Mouse (Mus musculus): ENCODE results near the gene Tmem52. TPM values are rescaled to one million over a fixed set of nuclear protein-coding genes. Genes with fewer than 3 reads are reported as not detected.

Gene Tmem52
- polyA plus RNA-seq, 1 experiment from 2014 or later: 16.2 TPM

- WGBS: 17% methylated on average over 28 of the region's 28 CpGs
- H3K27me3 ChIP-seq (replicated peaks; ENCODE audit: control insufficient read depth, insufficient read depth, low read length): no peaks in the 10 kb centered on the region
- peak overlapping the region; percentile 64 for H3K4me2 ChIP-seq (replicated peaks; ENCODE audit: low read depth)
- peak; percentile 66 for ATAC-seq
- H3K27ac ChIP-seq (ENCODE audit: low read depth, low read length): peak overlapping the region; percentile 57
- peak overlapping the region; percentile 25; the same call in 1 of the 2 replicates for H3K4me3 ChIP-seq (ENCODE audit: low read depth, low read length)
- H3K4me1 ChIP-seq (replicated peaks; ENCODE audit: control insufficient read depth, insufficient read depth, low read length): peaks cover 4% of the 10 kb centered on the region
- H3K9ac ChIP-seq (ENCODE audit: low read depth, low read length): no peak overlapping the region
- no peaks in the 10 kb centered on the region for H3K9me3 ChIP-seq (ENCODE audit: control insufficient read depth)
- TF ChIP-seq CTCF (IDR thresholded peaks at IDR 0.05; ENCODE audit: low read depth): peak; percentile 99
- no peaks in the 10 kb centered on the region for H3K36me3 ChIP-seq (ENCODE audit: control insufficient read depth, insufficient read depth)
These were observed 12.6 kb downstream of the Tmem52 start for GRCm38 (mm10) chr4:155481381-155482124.

DNA sequence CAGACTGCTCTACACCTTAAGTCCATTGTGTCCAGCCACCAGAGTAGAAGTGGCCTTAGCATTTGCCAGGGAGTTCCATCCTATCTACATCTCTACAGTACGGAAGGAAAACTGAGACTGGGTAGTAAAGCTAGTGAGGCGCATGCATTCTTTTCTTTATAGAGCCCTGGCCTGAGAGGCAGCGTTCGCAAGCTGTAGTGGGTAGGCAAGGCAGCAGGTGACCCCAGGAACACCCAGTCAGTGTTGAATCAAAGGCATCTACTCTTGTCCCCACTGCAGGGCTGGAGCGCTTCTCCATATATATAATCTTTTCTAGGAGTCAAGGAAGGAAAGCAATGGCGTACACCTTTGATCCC lies 13.2 kb downstream of the Tmem52 start:
- 88% methylated on average over 6 of the region's 6 CpGs for WGBS
- TF ChIP-seq CTCF (IDR thresholded peaks at IDR 0.05; ENCODE audit: low read depth): no peak
- Histone ChIP-seq H3K4me3 (ENCODE audit: low read depth, low read length) (no peak overlapping the region), H3K9ac (ENCODE audit: low read depth, low read length) (no peak overlapping the region), H3K4me2 (replicated peaks; ENCODE audit: low read depth) (peak overlapping the region; percentile 64; the same call in 1 of the 2 replicates), H3K36me3 (ENCODE audit: control insufficient read depth, insufficient read depth) (no peaks in the 10 kb centered on the region), H3K27me3 (replicated peaks; ENCODE audit: control insufficient read depth, insufficient read depth, low read length) (no peaks in the 10 kb centered on the region), H3K4me1 (replicated peaks; ENCODE audit: control insufficient read depth, insufficient read depth, low read length) (peaks cover 7% of the 10 kb centered on the region), H3K9me3 (ENCODE audit: control insufficient read depth) (no peaks in the 10 kb centered on the region), H3K27ac (ENCODE audit: low read depth, low read length) (peak overlapping the region; percentile 57)
- ATAC-seq: no peak

DNA sequence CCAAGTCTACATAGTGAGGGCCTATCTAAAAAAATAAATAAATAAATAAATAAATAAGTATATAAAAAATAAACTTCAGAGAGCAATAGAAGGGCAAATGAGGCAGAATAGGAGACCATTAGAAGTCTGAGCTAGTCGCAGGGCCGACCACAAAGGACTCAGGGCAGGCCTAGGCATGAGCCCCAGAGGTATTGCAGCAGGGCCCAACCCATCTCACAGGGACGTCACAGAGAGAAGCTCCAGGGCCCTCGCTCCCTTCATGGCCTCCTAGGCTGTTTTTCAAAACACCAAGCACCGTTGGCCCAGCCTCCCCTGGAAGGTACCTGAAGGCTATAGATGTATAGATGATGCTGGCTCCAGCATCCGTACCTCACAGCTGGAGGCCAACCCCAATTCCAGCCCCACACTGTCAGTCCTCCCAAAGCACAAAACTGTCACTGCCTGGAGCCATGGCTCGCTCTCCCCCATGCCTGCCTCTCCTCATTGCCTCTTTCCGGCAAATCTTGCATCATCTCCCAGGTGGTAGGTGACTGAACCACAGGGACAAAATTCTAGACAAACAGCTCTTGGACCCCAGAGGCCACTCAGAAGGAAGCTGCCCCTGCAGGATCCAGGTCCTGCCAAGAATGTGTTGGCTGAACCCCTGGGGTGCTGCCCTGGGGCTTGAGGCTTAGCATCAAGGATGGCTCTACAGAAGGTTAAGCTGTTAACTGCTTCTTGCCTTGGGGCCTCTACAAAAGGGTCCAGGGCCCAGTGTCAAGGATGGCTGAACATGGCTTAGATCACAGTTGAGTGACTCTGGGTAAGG lies 14.0 kb downstream of the Tmem52 start:
- 77% methylated on average over 8 of the region's 8 CpGs for WGBS
- Histone ChIP-seq H3K4me1 (replicated peaks; ENCODE audit: control insufficient read depth, insufficient read depth, low read length) (peaks cover 15% of the 10 kb centered on the region), H3K9ac (ENCODE audit: low read depth, low read length) (no peak overlapping the region), H3K36me3 (ENCODE audit: control insufficient read depth, insufficient read depth) (no peaks in the 10 kb centered on the region), H3K27me3 (replicated peaks; ENCODE audit: control insufficient read depth, insufficient read depth, low read length) (no peaks in the 10 kb centered on the region), H3K4me3 (ENCODE audit: low read depth, low read length) (no peak overlapping the region), H3K4me2 (replicated peaks; ENCODE audit: low read depth) (no peak overlapping the region), H3K27ac (ENCODE audit: low read depth, low read length) (no peak overlapping the region), H3K9me3 (ENCODE audit: control insufficient read depth) (no peaks in the 10 kb centered on the region)
- TF ChIP-seq CTCF (IDR thresholded peaks at IDR 0.05; ENCODE audit: low read depth): no peak
- ATAC-seq: no peak

DNA sequence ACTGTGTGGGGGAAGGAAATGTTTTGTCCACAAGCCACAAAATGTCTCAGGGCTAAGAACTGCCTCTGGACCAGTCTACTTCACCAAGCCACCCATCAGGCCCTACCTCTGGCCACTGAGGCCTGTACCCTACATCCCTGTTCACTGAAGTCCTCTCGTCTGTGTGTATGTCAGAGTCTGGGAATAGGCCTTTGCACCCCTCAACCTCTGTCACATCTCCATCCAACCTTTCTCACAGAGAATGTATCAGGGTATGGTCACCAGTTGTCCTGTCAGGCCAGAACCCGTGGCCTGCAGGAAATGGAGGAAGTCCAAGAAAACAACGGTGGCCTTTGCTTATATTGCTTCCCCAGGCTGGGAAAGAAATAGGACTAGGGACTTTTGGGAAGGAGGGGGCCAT lies 16.6 kb downstream of the Tmem52 start:
- Histone ChIP-seq H3K36me3 (ENCODE audit: control insufficient read depth, insufficient read depth) (no peaks in the 10 kb centered on the region), H3K9me3 (ENCODE audit: control insufficient read depth) (no peaks in the 10 kb centered on the region), H3K4me2 (replicated peaks; ENCODE audit: low read depth) (no peak overlapping the region), H3K4me1 (replicated peaks; ENCODE audit: control insufficient read depth, insufficient read depth, low read length) (peaks cover 24% of the 10 kb centered on the region), H3K9ac (ENCODE audit: low read depth, low read length) (no peak overlapping the region), H3K27me3 (replicated peaks; ENCODE audit: control insufficient read depth, insufficient read depth, low read length) (no peaks in the 10 kb centered on the region), H3K27ac (ENCODE audit: low read depth, low read length) (peak overlapping the region; percentile 60), H3K4me3 (ENCODE audit: low read depth, low read length) (no peak overlapping the region)
- no peak for TF ChIP-seq CTCF (IDR thresholded peaks at IDR 0.05; ENCODE audit: low read depth)
- WGBS: 72% methylated on average over 3 of the region's 3 CpGs
- no peak for ATAC-seq

- H3K27me3 ChIP-seq (replicated peaks; ENCODE audit: control insufficient read depth, insufficient read depth, low read length): no peaks in the 10 kb centered on the region
- peak overlapping the region; percentile 96 for H3K27ac ChIP-seq (ENCODE audit: low read depth, low read length)
- H3K4me3 ChIP-seq (ENCODE audit: low read depth, low read length): no peak overlapping the region
- peak overlapping the region; percentile 49; the same call in 1 of the 2 replicates for H3K4me2 ChIP-seq (replicated peaks; ENCODE audit: low read depth)
- no peak overlapping the region for H3K9ac ChIP-seq (ENCODE audit: low read depth, low read length)
- no peak for ATAC-seq
- WGBS: 29% methylated on average over 3 of the region's 3 CpGs
- no peak for TF ChIP-seq CTCF (IDR thresholded peaks at IDR 0.05; ENCODE audit: low read depth)
- no peaks in the 10 kb centered on the region for H3K36me3 ChIP-seq (ENCODE audit: control insufficient read depth, insufficient read depth)
- H3K9me3 ChIP-seq (ENCODE audit: control insufficient read depth): no peaks in the 10 kb centered on the region
- peaks cover 24% of the 10 kb centered on the region for H3K4me1 ChIP-seq (replicated peaks; ENCODE audit: control insufficient read depth, insufficient read depth, low read length)
These were observed 18.8 kb downstream of the Tmem52 start for GRCm38 (mm10) chr4:155487746-155488145.

DNA sequence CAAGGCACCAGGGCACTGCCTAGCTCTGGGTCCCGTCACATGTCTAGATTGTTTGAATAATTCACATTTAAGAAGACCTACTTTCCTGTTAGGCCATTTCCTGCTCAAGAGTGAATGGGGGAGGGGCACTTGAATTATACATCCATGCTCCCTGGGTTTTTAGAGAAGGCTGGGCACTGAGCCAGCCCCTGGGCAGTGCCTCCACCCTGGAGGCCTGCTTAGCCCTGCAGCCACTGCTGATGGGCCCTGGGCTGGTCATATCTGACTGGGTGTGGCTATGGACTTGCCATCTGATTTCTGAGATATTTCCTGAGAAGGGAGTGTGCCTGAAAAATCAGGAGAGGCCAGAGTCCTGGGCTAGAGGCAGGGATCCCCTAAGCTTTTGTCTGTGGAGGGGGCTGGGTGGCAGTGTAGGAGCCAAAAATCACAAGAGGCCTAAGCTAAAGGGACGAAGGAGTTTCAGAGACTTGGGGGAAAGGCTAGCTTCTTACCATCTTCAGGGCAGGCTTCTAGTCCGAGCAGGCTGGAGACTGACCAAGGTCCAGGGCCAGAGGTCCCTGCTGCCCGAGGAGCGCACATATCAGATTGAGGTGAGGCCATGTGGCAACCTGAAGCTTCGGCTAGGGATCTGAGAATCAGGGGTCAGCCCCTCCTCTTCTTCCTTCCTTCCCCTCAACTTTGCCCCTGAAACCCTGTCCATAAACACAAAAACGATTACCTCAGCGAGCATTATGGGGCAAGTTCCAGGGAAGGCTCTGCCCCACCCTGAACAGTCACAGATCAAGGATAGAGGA lies 19.5 kb downstream of the Tmem52 start:
- H3K27ac ChIP-seq (ENCODE audit: low read depth, low read length): peak overlapping the region; percentile 96
- no peak for TF ChIP-seq CTCF (IDR thresholded peaks at IDR 0.05; ENCODE audit: low read depth)
- H3K9me3 ChIP-seq (ENCODE audit: control insufficient read depth): no peaks in the 10 kb centered on the region
- H3K4me1 ChIP-seq (replicated peaks; ENCODE audit: control insufficient read depth, insufficient read depth, low read length): peaks cover 27% of the 10 kb centered on the region
- WGBS: 11% methylated on average over 8 of the region's 8 CpGs
- no peak overlapping the region for H3K4me3 ChIP-seq (ENCODE audit: low read depth, low read length)
- peak overlapping the region; percentile 47 for H3K9ac ChIP-seq (ENCODE audit: low read depth, low read length)
- no peaks in the 10 kb centered on the region for H3K27me3 ChIP-seq (replicated peaks; ENCODE audit: control insufficient read depth, insufficient read depth, low read length)
- no peaks in the 10 kb centered on the region for H3K36me3 ChIP-seq (ENCODE audit: control insufficient read depth, insufficient read depth)
- H3K4me2 ChIP-seq (replicated peaks; ENCODE audit: low read depth): peak overlapping the region; percentile 49
- ATAC-seq: peak; percentile 88

Data from intestine, postnatal 0 days (tissue).